Mouse (Mus musculus) MEL-GATA-1-ER (cell line): ENCODE results near the gene Pde7b.

Experiments
- DNase-seq: peaks from one replicate; pipeline ENCODE4 v3.0.0-alpha.2; 2012; ENCODE audit warnings: low read depth; ENCODE audit errors: extremely low read depth

The Pde7b gene

GRCm38 (mm10) chr10:20372046-20372445, 352.8 kb downstream of the Pde7b start:
- no peak for DNase-seq

- no peak for DNase-seq
Observed at GRCm38 (mm10) chr10:20362450-20363118, 362.3 kb downstream of the Pde7b start.

- DNase-seq, result no peak
Observed at GRCm38 (mm10) chr10:20361542-20362449, 363.1 kb downstream of the Pde7b start.

- no peak for DNase-seq
Observed at GRCm38 (mm10) chr10:20348894-20349293, 376.0 kb downstream of the Pde7b start.
